Mouse (Mus musculus): ENCODE results near the gene Gtpbp6. TPM values are rescaled to one million over a fixed set of nuclear protein-coding genes. Genes with fewer than 3 reads are reported as not detected.
"Not testable (repeated sequence)": the region's sequence is repeated elsewhere in the genome, so short reads cannot be mapped to it uniquely, and the experiment has no call there.

Gene Gtpbp6
- polyA plus RNA-seq (2017; shearing (Covaris generic)), result 10 to 100 TPM; 11.6 to 11.7 TPM

DNA sequence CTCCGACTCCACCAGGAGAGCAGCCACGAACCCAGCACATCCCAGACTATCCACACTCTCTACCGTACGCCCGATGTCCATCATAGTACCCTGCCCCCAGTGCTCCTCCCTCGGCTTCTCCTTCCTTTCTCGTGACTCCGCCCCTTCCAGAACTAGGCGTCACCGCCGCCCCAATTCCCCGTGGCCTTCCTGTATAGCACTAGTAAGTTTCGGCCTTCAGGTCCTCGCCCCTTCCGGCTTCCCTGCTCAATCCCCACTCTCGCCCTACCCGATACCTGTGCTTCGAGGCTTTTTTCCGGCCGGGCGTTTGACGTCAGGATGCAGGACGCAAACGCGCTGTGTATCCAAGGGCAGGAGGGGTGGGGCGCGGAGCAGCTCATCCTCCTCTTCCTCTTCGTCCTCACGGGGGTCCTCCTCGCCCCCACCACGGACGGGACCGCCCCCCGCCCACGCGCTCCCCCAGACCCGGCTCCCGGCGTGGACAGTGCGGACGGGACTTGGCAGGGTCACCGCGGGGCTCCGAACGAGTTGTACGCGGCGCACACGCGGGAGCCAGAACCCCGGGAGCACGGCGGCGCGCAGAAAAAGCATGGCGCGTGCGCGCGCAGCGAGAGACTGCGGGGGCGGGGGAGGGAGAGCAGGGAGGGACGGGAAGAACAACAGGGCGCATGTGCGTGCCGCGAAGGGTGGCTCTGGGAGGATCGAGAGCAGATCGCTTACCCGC, at the start of gene Gtpbp6:
Gene Gtpbp6, minus strand, starts transcription at position 617 of the 724 bp plus-strand sequence.
- ATAC-seq, result peak; percentile 82

DNA sequence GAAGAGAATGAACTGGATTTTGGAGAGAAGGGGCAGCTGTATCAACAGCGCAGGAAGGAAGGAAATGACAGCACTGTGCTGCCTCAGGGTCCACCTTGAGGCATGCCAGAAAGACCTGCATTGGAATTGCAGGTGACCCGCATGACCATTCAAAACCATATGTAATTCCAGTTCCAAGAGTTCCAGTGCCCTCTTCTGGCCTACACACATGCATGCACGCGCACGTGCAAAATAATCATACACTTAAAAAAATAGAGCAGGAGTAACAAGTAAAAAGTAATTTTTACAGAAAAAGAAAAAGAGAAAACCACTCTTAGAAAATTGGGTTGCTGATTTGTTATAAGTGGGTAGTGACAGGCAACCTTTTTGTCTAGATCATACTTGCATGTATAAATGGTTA, 35.0 kb upstream of the Gtpbp6 start:
- ATAC-seq, result no peak

DNA sequence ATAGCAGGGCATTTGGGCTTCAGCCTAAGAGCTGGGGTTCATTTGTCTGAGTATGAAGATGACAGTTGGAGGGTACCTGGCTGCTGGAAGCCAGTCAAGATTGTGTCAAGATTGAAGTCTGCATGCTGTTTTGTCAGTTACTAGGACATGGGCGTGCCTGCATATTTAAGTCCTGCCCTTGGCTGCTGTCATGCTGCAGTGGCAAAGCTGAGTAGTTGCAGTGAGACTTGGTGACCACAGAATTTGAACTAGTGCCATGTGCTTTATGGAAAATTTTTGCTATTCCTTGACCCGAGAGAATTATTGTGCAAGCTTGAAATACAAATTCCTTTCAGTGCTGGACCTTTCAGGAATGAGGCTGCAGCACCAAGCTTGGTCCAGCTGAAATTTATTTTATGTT, 34.3 kb upstream of the Gtpbp6 start:
- ATAC-seq, result no peak

DNA sequence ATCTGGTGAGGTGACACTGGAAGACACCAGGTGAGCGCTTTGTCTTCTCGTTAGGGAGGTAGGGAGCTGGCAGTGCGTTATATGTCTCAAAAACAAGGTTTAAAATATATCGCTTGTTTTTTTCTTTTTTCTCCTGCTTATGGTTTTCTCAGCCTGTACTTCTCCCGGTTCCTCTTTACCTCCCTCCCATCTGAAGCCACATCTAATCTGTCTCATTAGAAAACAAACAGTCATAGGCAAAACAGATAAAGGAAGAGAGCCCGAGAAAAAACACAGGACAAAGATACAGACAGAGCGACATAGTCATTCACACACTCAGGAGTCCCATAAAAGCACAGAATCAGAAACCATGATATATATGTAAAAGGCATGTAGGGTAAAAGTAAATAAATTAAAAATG, 32.4 kb upstream of the Gtpbp6 start:
- no peak for ATAC-seq

DNA sequence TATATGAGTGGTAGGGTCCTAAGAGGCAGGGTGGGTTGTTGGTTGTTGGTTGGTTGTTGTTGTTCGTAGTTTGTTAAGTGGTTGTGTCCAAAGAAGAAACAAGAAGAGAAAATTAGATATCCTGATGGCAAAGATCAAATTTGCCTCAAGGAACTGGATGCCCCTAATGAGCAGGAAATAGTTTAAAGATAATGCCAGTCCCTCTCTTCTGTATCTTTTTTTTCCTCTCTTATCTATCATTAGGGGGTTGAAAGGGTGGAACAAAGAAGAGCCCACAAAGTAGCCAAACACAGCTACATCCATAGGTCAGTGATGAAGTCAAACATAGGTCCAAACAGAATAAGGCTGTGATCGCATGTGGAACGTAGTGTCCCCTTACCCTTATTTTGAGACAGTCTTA, 31.3 kb upstream of the Gtpbp6 start:
- no peak for ATAC-seq

DNA sequence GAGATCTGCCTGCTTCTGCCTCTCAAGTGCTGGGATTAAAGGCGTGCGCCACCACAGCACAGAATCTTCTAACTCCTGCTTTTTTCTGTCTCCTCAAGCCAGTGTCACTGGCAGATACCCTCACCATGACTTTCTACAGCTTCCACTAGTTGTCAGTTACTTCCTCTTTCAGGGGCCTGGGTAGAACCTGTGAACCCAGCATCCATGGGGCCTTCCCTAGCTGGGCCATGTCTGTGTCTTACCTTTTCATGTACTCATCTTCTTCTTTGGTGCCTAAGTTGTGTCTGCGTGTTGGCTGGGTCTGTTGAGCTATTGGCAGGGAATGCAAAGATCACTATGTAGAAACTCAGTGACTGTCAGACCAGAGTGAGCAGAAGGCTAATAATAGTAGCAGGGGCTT, 29.8 kb upstream of the Gtpbp6 start:
- no peak for ATAC-seq

DNA sequence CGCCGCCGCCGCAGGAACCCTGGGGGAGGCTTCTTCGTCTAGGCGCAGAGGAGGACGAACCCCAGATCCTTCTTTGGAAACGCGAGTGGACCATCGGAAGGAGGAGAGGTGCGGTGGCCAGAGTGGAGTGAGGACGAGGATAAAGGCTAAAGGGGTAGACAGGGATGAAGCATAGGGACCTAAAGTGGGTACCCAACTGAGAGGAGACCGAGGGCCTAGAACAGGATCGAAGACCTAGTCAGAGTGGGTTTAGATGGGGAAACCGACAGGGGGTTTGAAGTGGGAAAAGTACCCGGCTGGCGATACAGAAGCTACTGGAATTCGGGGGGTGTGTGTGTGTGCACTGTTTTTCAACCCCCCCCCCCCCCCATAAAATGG, 28.1 kb upstream of the Gtpbp6 start:
- ATAC-seq, result no peak

DNA sequence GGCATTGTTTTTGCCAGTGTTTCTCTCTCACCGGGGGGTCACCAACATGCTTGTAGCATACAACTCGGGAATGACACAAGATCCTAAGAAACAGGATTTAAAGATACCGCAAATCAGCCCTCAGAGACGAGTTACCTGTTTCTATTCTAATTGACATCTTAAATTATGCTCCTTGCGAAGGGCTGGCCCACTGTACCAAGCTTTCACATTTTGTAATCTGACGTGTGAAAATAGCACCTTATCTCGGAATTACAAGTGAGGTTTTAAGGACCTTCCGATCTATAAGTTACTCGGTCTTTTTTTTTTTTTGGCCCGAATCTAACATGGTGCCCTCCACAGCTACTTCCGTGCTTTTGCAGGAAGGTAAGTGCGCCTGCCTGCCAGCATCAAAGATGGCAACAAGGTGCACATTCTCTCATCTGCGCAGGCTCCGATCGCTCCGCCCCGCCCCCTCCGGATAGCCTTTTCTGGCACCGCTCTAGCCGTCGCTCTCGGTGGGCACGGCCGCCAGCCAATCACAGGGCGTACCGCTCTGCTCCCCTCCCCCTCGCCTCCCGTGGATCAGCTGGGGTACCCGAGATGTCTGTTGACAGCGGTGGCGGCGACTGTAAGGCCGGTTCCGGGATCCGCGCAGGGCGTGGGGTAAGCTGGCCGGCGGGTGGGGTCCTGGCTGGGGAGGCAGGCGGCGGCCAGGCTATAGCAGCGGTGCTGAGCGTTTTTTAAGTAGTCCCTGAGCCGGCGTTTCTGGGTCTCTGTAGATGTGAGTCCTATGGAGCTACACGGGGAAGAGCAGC, 27.5 kb upstream of the Gtpbp6 start, which contains the start of gene Chfr:
Gene Chfr, plus strand, starts transcription at position 550 of the 794 bp plus-strand sequence.
- ATAC-seq, result peak; percentile 96

DNA sequence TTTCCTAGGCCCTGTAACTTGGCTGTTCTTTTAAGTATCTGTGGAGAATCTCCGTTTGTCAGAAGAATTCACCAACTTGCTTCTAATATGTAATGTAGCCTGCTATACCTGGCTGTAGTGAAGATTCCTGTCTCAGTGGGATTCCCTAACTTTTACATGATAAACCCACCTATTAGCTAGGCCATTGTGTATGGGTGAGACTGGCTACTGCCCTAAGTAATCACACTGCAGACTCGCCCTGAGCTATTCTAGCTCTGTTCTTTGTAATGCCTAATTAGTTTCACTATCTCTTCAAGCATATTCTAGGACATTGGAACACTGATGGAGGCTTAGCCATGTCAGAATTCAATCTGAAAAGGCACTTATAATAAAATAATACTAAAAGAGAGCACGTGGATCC, 14.4 kb upstream of the Gtpbp6 start:
- ATAC-seq, result not testable (repeated sequence)

DNA sequence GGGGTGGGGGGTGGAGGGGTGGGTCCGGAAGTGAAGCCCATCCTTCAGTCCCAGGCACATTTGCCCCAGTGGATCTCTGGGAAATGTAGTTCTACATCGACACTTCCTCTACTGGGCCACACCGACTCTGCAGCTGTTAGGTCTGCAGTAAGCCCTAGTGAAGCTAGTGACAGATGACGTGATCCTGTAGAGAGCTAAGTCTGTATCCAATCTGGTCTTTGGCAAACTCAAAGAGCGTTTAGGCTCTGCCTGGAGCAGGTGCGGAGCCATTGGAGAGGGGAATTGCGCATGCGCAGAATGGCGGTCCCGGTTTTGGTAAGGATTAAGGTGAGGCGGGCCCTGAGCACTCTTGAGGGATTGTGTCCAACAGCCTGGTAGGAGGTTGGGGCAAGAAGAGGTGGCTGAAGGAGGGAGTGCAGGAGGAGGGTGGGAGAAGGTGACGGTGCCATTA, 2.0 kb upstream of the Gtpbp6 start, which contains the start of gene Zfp605:
Gene Zfp605, plus strand, starts transcription at position 102 of the 451 bp plus-strand sequence.
- peak; percentile 32 for ATAC-seq

DNA sequence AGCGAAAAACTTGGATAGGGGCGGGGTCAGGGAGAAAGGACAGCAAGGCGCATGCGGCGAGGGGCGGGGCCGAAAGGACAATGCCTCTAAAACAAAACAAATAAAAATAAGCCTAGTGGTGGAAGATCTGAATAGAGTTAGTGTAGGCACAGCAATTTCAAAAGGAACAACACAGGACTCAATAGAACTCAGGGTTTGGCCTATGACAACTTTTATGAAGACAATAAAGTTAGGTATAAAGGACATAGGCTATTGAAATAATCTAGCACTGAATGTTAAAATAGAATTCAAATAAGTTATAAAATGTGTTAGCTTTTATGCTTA, 270 bp upstream of the Gtpbp6 start:
- ATAC-seq, result no peak

DNA sequence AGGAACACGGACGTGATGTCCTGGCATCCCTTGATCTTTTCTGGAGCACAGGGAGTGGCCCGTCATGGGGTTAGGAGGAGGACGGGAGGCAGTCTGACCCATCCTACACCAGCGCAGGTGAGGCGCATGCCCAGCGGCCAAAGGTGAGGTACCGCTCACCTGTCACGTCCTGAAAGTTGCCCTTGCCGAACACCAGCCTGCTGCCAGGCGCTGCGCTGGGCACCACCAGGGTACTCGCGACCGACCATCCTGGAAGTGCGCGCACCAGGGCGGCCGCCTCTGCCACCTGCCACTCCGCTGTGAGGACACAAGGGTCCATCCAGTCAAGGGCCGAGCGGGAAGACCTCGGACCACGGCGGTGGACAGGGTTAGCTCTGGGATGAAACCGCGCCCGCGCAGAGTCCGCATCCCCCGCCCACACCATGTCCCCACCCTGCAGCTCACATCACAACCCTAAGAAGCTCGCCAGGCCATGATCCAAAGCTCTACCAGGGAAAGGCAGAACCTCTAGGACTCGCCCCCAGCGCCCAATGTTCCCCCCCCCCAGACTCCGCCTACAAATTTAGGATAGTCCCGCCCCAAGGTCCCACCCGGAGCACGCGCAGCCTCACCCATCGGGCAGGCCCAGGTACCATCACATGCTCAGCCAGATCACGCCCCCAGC, 964 bp downstream of the Gtpbp6 start:
- no peak for ATAC-seq

DNA sequence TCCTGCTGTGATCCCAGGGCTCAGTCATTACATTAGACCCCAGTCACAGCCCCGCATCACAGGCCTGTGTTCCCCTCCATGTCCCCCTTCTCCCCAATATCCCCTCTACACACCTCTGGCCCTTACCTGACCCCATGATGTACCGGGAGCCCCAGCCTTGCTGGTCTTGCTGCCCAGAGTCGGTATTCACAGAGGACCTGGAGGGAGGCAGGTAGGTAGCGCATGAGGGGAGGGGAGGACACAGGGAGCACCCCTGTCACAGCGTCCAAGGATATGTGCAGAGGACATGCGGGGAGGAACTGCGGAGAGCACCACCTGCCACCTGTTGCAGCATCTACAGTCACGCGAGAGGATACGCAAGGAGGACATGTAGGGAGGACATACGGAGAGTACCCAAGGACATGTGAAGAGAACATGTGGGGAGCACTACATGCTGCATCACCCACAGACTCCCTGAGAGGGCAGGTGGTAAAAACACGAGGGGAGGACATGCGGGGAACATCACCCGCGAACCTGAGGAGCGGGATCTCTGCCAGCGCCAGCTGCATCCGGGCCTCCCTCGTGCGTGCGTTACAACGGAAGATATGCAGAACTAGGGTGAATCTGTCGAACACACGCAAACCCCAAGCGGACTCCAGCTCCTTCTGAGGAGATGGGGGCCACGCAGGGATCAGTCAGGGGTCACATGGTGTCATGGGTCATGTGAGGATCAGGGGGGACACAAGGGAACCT, 1.7 kb downstream of the Gtpbp6 start:
- no peak for ATAC-seq

DNA sequence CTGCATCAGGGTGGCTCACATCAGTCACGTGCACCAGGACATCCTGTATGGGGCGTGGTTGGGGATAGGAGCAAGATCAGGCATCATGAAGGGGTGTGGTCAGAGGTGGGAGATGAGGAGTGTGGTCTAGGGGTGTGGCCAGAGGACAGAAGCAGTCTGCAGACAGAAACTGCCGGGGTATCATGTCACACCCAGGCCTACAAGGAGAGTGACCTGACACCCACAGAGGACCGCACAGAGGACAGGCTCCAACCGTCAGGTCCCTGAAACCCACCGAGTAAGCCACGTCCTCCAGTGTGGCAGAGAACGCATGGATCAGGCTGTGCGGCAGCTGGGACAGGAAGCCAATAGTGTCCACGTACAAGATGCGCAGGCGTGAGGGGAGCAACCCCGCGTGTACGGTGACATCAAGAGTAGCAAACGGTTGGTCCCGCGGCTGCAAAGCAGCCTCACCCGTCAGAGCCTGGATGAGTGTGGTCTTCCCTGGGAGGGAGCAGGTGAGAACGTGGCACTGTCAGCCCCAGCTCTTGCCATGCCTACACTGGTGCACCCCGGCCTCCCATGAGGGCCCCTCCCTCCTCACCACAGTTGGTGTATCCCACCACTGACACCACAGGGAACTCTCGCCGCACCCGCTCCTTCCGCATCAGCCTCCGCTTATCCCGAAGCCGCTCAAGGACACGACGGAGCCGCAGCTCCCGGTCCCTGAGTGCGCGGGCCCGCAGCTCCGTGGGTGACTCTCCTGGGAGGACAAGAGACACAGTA, 3.2 kb downstream of the Gtpbp6 start:
- ATAC-seq, result no peak

DNA sequence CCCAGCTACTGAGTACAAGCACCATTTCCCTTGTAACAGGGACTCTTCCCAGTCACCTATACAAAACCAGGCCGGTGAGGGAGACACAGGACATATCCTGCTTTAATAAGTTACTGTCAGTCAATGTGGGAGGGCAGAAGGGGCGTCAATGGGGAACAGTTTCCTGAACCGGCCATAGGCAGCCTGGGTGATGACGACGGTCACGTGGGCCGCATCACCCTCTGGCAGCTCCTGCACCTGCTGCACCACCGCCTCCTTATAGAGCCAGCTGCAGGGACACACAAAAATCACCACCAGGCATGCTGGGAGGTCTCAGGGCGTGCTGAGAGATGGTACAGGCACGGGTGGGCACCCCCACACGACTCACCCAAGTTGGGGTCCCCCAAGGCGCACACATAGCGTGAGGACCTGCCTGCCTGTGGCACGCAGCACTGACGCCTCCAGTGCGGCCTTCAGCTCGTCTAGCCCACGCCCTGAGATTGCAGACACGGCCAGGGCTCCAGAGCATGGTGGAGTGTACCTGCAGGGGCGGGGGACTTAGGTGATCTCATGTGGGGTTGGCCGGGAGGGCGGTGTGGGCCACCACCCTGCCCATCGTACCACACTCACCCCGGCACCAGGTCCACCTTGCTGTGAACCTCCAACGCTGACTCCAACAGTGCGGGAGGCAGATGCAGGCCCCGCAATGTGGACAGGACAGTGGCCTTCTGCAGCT, 3.9 kb downstream of the Gtpbp6 start:
- no peak for ATAC-seq

DNA sequence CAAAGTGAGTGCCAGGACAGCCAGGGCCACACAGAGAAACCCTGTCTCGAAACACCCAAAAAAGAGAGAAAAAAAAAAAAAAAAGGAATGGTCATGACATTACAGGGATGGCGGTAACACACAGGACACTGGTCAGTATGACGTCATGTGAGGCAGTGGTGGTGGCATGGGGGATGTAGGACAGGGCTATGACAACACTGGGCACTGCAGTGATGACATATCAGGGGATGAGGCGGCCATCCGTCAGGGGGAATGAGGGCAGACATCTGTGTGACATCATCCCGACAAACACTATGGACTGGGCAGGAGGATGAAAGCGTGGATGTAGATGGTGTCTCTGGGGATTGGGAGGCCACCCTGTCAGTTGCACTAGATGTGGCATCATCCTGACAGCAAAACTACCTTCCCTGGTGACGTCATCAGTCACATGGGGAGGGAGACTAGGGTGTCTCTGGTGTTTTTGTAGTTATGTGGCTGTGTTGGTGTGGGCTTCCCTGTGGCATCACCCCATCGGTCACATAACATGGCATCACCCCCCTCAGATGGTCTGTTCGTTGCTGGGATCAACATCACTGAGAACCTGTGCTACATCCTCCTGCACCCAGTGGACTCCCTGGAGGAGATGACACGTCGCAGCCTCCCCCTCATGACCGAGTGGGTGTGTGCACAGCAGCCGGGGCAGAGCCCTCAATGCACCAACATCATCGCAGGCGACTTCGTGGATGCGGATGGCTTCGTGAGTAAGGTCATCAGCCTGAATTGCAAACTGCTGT, 5.0 kb downstream of the Gtpbp6 start:
- no peak for ATAC-seq

DNA sequence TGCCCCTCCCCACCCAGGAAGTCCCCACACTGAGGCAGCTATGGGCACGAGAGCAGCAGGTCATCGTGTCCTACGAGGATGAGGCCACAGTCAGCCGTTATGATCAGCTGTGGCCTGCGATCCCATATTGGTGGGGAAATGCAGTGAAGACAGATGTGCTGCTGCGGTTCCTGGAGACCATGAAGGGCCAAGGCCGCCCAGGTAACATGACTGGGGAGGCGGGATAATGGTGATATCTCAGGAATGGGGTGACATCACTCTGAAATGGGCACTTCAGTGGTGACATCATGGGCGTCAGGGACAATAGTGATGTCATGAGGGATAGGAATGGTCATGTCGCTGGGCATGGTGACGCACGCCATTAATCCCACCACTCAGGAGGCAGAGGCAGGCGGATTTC, 5.6 kb downstream of the Gtpbp6 start:
- no peak for ATAC-seq

DNA sequence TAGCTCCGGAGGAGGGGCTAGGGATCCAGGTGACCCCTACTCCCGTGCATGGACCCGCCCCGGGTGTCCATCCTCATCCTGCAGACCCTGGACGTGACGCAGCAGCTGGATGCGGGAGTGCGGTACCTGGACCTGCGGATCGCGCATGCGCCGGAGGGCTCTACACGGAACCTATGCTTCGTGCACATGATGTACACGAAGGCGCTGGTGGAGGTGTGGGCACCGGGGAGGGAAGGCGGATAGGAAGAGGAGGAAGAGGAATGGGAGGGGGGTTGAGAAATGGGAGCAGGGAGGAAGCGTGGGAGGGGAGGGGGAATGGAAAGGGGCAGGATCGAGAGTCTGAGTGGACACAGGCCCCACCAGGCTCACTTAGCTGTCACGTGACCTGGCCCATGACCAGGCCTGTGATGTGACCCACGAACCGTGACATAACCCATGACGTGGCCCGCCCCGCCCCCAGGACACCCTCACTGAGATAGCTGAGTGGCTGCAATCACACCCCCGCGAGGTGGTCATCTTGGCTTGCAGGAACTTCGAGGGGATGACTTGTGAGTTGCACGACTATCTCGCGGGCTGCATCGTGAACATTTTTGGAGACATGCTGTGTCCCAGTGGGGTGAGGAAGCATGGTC, 6.2 kb downstream of the Gtpbp6 start:
- ATAC-seq, result peak; percentile 29

DNA sequence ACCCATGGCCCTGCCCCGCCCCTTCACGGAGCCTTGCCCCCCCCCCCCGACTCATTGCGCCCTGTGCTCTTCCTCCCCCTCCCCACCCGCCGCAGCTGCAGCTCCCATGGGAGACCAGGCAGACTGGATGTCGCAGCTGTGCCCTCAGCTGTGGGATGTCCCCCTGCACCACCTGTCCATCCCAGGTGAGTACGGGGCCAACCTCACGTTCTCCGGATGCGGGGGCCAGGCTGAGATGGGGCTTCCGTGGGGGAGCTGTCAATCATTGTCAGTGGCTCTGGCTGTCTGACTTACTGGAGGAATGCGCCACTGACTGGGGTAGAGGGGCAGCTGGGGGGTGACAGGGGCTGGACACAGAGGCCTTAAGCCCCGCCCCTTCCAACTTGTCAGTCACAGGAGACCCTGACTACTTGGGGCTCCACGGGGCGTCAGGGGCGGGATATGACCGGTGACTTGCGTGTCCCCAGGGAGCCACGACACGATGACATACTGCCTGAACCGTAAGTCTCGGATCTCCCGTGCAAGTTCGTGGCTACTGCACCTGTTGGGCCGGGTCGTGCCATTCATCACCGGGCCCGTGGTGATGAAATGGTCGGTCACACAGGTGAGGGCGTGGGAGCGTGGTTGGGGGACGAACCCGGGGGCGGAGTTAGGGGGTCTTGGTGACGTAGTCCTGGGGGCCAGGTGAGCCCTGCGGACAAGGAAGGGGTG, 6.9 kb downstream of the Gtpbp6 start:
- ATAC-seq, result peak; percentile 80

Data from activated CD4-positive, CD25-positive, alpha-beta regulatory T cell, adult 4 months (primary cell).